Mouse (Mus musculus) frontal cortex, postnatal 36 days (tissue): ENCODE data around the gene Hist1h3g.
"Not testable (repeated sequence)": the region's sequence is repeated elsewhere in the genome, so short reads cannot be mapped to it uniquely, and the experiment has no call there.

Experiments
- DNase-seq, 2 experiments: peaks; one replicate each; pipeline ENCODE4 v3.0.0; 2022; ENCODE audit warnings: low spot score in 2 of 2

Gene Hist1h3g

GRCm38 (mm10) chr13:23555839-23556416, 20.7 kb downstream of the Hist1h3g start:
- peak; percentile 63 to 86 for DNase-seq

- no peak for DNase-seq
These were observed 21.7 kb downstream of the Hist1h3g start for GRCm38 (mm10) chr13:23556906-23557305.

- DNase-seq, result not testable (repeated sequence)
These were observed 25.5 kb downstream of the Hist1h3g start for GRCm38 (mm10) chr13:23560699-23561098.

GRCm38 (mm10) chr13:23561531-23561882, 26.3 kb downstream of the Hist1h3g start:
- not testable (repeated sequence) for DNase-seq

GRCm38 (mm10) chr13:23561883-23562659, 26.8 kb downstream of the Hist1h3g start, which contains the start of gene Hist1h3e:
Gene Hist1h3e, minus strand, starts transcription at chr13:23562369.
- DNase-seq, result peak; percentile 96 to 98

- peak in 1 of 2 experiments; percentile 63 for DNase-seq
These were observed 27.7 kb downstream of the Hist1h3g start for GRCm38 (mm10) chr13:23562699-23563462.

GRCm38 (mm10) chr13:23564482-23564881, 29.3 kb downstream of the Hist1h3g start:
- no peak for DNase-seq

- not testable (repeated sequence) for DNase-seq
These were observed 35.2 kb downstream of the Hist1h3g start for GRCm38 (mm10) chr13:23570261-23571021.

- peak; percentile 79 to 86 for DNase-seq
These were observed 35.8 kb downstream of the Hist1h3g start, which contains the start of the genes Hist1h2ae and Hist1h2bg for GRCm38 (mm10) chr13:23571022-23571503. Gene Hist1h2ae, minus strand, starts transcription at chr13:23571220. Gene Hist1h2bg, plus strand, starts transcription at chr13:23571396.

GRCm38 (mm10) chr13:23571504-23572217, 36.4 kb downstream of the Hist1h3g start:
- DNase-seq, result peak in 1 of 2 experiments; percentile 30

- no peak for DNase-seq
These were observed 37.2 kb downstream of the Hist1h3g start for GRCm38 (mm10) chr13:23572218-23573033.

- DNase-seq, result not testable (repeated sequence)
These were observed 38.0 kb downstream of the Hist1h3g start for GRCm38 (mm10) chr13:23573034-23573897.

GRCm38 (mm10) chr13:23573898-23574524, 38.8 kb downstream of the Hist1h3g start, which contains the start of the genes Hist1h2bf and Hist1h2ad:
Gene Hist1h2bf, minus strand, starts transcription at chr13:23574196.
Gene Hist1h2ad, plus strand, starts transcription at chr13:23574381.
- peak; percentile 88 to 98 for DNase-seq

GRCm38 (mm10) chr13:23574546-23575170, 39.4 kb downstream of the Hist1h3g start:
- not testable (repeated sequence) for DNase-seq

GRCm38 (mm10) chr13:23575271-23575851, 40.1 kb downstream of the Hist1h3g start, which contains the start of gene Hist1h3d:
Gene Hist1h3d, plus strand, starts transcription at chr13:23575763.
- DNase-seq, result peak; percentile 65 to 87

- peak in 1 of 2 experiments; percentile 35 for DNase-seq
These were observed 40.7 kb downstream of the Hist1h3g start for GRCm38 (mm10) chr13:23575864-23576313.

GRCm38 (mm10) chr13:23576351-23576881, 41.2 kb downstream of the Hist1h3g start:
- no peak for DNase-seq
